Mouse (Mus musculus): ENCODE measurements at regions not wholly inside any gene's neighbourhood (a gene's known extent, or its start where the extent isn't known, plus 50 kb on each side); places are given as distances from the start of the nearest gene placed in this dataset.

GRCm38 (mm10) chr6:73792207-73792606 lies 322.7 kb upstream of the 4931417E11Rik start:
- DNase-seq (ENCODE audit: low spot score) (no peak), ATAC-seq (ENCODE audit: low FRiP score, low read depth) (no peak)
- Histone ChIP-seq H3K9ac (ENCODE audit: low read depth, low read length, severe bottlenecking) (no peak overlapping the region), H3K27ac (replicated peaks; ENCODE audit: low read depth, low read length) (no peak overlapping the region), H3K4me1 (ENCODE audit: control insufficient read depth, insufficient read depth, low read length) (no peaks in the 10 kb centered on the region), H3K27me3 (ENCODE audit: control insufficient read depth, insufficient read depth, low read length) (no peaks in the 10 kb centered on the region), H3K4me2 (replicated peaks; ENCODE audit: low read depth, low read length, severe bottlenecking) (no peak overlapping the region), H3K36me3 (ENCODE audit: control insufficient read depth, insufficient read depth, low read length) (no peaks in the 10 kb centered on the region), H3K9me3 (ENCODE audit: control insufficient read depth, low read length) (no peaks in the 10 kb centered on the region), H3K4me3 (replicated peaks; ENCODE audit: low read length) (no peak overlapping the region)
- no peak for TF ChIP-seq POLR2A (IDR thresholded peaks at IDR 0.05; ENCODE audit: borderline replicate concordance, extremely low read depth, insufficient read depth, insufficient read length)
- WGBS: 63% methylated on average over 4 of the region's 4 CpGs

GRCm38 (mm10) chr6:73756207-73756815 lies 286.8 kb upstream of the 4931417E11Rik start:
- WGBS: 67% methylated on average over 3 of the region's 3 CpGs
- H3K27me3 ChIP-seq (ENCODE audit: control insufficient read depth, insufficient read depth, low read length): no peaks in the 10 kb centered on the region
- ATAC-seq (ENCODE audit: low FRiP score, low read depth): no peak

More at GRCm38 (mm10) chr6:73756207-73756815, 286.8 kb upstream of the 4931417E11Rik start:
- H3K9ac ChIP-seq (ENCODE audit: low read depth, low read length, severe bottlenecking): no peak overlapping the region
- TF ChIP-seq POLR2A (IDR thresholded peaks at IDR 0.05; ENCODE audit: borderline replicate concordance, extremely low read depth, insufficient read depth, insufficient read length): no peak
- DNase-seq (ENCODE audit: low spot score): peak; percentile 6
- no peaks in the 10 kb centered on the region for H3K4me1 ChIP-seq (ENCODE audit: control insufficient read depth, insufficient read depth, low read length)
- H3K36me3 ChIP-seq (ENCODE audit: control insufficient read depth, insufficient read depth, low read length): no peaks in the 10 kb centered on the region
- H3K27ac ChIP-seq (replicated peaks; ENCODE audit: low read depth, low read length): no peak overlapping the region
- H3K4me3 ChIP-seq (replicated peaks; ENCODE audit: low read length): no peak overlapping the region
- no peaks in the 10 kb centered on the region for H3K9me3 ChIP-seq (ENCODE audit: control insufficient read depth, low read length)
- H3K4me2 ChIP-seq (replicated peaks; ENCODE audit: low read depth, low read length, severe bottlenecking): no peak overlapping the region
